Mouse (Mus musculus): ENCODE measurements at regions not wholly inside any gene's neighbourhood (a gene's known extent, or its start where the extent isn't known, plus 50 kb on each side); places are given as distances from the start of the nearest gene placed in this dataset.
"Not testable (repeated sequence)": the region's sequence is repeated elsewhere in the genome, so short reads cannot be mapped to it uniquely, and the experiment has no call there.

DNA sequence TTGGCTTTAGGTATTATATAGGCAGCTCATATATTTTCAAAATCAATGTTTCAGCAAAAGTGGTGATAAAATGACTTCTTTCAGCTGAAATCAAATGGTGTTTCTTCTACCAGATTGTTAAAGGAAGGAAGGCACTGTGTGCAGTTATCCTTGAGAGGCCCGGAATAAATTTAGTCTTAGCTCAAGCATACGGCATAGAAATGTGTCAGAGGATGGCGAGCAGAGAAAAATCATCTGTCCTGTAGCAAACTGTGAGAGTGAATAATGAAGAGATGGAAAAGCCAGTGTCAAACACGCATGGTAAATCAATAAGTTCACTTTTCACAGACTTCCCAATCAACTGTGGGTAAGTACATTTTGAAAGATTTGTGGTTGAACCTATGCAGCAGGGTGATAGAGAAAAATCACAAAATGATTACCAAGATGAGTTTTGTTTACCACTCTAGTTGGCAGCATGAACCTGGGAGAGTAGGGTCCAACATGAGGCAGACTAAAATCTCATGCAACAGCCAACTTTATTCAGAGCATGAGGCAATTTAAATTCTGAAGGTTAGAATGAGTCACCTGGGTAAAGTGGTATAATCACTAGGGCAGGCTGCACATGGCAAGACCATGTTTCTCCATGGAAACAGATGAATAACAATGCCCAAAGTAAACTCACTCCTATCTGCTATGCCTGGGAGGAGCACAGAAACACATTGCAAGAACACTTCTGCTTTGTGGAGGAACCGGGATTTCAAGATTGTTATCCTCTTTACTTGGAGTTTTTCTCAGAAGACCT is 55.7 kb downstream of the AI429214 start:
- peak; percentile 47 for DNase-seq (ENCODE audit: low read depth, low spot score)

GRCm38 (mm10) chr8:37049969-37050683 is 56.7 kb downstream of the AI429214 start:
- no peak for DNase-seq (ENCODE audit: low read depth, low spot score)

- peak; percentile 30 for DNase-seq (ENCODE audit: low read depth, low spot score)
These were observed 57.3 kb downstream of the AI429214 start for GRCm38 (mm10) chr8:37050684-37051028.

GRCm38 (mm10) chr8:37056376-37056775 is 63.0 kb downstream of the AI429214 start:
- peak; percentile 19 for DNase-seq (ENCODE audit: low read depth, low spot score)

DNA sequence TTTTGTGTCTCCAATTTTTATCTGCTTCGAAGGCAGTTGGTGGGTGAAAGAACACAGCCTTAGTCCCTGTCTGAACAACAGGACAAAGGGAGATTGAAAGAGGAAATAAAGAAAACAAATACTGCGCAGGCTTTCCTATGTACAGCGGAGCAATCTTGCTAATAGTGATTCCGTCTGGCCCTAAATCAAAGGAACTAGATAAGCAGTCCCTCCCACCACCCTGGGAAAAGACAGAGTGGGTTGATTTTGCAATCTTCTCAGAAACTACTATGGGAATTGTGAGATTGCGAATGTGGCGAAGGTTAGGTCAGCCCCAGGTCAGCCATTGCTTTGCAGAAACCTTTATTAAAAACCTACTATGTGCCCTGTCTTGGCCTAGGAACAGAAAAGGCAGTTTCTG is 65.0 kb downstream of the AI429214 start:
- DNase-seq (ENCODE audit: low read depth, low spot score), result no peak

- peak; percentile 89 for DNase-seq (ENCODE audit: low read depth, low spot score)
These were observed 68.9 kb downstream of the AI429214 start for GRCm38 (mm10) chr8:37062012-37062944.

GRCm38 (mm10) chr8:37063764-37064331 is 70.4 kb downstream of the AI429214 start:
- peak; percentile 86 for DNase-seq (ENCODE audit: low read depth, low spot score)

GRCm38 (mm10) chr8:37072905-37073304 is 79.5 kb downstream of the AI429214 start:
- DNase-seq (ENCODE audit: low read depth, low spot score), result peak; percentile 65

DNA sequence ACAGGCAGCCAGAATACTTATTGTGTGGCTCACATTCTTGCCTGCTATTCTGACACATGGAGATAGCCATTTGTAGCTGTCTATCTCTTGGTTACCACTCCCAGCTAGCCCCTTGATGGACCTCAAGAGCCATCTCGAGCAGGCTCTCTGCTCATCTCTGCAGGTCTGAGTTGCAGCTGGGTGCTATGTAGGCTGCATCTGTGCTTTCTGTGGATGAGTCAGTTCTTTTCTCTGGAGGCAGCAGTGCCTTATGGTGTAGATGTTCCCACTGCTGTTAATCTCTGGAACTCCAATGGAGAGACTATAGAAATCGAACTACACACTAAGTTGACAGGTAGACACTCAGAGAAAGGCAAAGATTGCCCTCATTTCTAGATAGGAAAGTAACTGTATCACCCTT is 106.3 kb downstream of the AI429214 start:
- peak; percentile 29 for DNase-seq (ENCODE audit: low read depth, low spot score)

DNA sequence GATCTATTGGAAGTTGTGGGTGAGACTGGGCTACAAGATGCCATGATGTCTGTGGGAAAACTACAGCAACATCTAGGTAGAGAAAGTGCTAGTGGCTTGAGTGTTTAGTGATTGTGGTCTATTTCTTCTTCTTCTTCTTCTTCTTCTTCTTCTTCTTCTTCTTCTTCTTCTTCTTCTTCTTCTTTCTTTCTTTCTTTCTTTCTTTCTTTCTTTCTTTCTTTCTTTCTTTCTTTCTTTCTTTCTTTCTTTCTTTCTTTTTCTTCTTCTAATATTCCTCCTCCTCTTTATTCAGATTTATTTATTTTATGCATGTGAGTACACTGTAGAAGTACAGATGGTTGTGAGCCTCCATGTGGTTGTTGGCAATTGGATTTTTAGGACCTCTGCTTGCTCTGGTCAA is 119.0 kb downstream of the AI429214 start:
- not testable (repeated sequence) for DNase-seq (ENCODE audit: low read depth, low spot score)

- no peak for DNase-seq (ENCODE audit: low read depth, low spot score)
These were observed 132.4 kb downstream of the AI429214 start for GRCm38 (mm10) chr8:37125834-37126233.

GRCm38 (mm10) chr8:37129670-37130069 is 136.3 kb downstream of the AI429214 start:
- DNase-seq (ENCODE audit: low read depth, low spot score), result no peak

DNA sequence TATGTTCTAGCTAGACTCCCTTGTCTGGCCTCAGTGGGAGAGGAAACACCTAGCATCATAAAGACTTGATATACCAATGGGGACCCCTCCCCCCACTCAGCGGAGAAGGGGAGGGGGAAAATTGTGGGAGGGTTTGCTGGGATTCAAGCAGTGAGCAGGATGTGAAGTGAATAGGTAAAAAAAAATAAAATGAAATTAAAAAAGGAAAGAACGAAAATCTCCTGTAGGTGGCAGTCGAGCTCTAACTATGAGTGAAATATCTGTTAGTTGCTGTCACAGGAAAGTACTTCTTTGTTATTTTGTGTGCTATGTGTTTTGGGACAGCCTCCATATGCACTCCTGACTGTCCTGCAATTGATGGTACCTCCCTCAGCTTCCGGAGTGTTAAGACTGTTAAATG is 138.6 kb downstream of the AI429214 start:
- peak; percentile 64 for DNase-seq (ENCODE audit: low read depth, low spot score)

DNA sequence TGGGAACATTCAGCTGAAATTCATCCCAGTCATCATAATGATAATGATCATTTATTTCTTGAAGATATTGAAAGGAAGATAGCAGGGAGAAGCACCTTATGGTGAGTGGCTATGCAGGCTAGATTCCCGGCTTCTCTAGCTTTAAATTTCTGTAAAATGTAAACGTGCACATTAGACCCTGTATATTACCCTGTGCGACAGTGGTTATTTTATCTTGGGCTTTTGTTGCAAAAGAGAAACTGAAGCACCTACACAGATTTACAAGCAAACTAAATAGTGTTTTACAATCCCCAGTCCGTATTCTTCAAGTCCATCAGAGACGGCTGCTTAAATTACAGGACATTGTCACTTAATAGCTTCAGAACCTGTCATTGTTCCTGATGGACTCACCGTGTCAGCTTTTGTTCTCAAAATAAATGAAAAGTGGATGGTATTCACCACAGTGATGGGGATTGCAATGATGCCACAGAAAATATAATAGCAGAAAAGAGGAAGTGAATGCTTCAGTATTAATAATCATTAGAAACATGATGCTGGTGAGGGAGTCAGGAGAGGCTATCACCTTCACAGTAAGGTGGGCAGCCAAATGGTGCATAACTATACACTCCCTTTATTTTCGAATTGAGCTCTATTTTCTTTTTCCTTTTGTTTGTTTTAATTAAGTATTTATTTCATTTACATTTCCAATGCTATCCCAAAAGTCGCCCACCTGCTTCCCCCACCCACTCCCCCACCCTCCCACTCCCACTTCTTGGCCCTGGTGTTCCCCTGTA is 141.0 kb downstream of the AI429214 start:
- no peak for DNase-seq (ENCODE audit: low read depth, low spot score)

DNA sequence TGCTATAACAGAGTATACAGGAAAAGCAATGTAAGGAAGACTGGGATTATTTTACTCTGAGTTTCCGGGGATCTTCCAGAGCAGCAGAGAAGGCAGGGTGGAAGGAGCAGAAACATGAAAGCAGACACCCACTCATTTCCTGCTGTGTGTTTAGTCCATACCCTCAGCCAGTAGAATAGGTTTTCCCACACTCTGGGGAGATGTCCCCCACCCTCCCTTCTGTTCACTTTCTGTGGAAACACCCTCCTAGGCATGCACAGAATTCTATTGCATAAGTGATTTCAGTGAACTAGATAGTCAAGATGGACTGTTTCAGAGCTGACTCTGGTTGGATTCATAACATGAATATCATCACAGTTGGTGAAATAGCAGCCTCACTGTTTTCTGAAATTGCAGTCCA is 156.9 kb downstream of the AI429214 start:
- no peak for DNase-seq (ENCODE audit: low read depth, low spot score)

DNA sequence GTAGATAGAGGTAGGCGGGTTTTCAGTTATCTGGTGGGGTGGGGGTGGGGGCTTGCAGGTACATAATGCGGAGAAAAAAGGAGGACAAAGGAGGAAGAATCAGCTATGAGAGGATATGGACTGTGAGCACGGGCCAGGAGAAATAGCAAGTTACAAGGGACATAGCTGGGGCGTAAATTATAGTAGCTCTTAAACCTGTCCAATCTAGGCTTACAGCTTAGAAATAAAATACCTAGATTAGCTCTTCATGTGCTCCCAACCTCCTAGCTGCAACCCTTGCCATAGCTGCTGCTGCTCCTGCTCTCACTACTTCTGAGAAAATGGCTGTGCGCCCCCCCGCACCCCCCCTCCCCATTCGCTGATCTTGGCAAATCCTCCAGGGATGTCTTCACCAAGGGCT is 161.0 kb downstream of the AI429214 start:
- no peak for DNase-seq (ENCODE audit: low read depth, low spot score)

- DNase-seq (ENCODE audit: low read depth, low spot score), result no peak
These were observed 161.5 kb downstream of the AI429214 start for GRCm38 (mm10) chr8:37154946-37155345.

DNA sequence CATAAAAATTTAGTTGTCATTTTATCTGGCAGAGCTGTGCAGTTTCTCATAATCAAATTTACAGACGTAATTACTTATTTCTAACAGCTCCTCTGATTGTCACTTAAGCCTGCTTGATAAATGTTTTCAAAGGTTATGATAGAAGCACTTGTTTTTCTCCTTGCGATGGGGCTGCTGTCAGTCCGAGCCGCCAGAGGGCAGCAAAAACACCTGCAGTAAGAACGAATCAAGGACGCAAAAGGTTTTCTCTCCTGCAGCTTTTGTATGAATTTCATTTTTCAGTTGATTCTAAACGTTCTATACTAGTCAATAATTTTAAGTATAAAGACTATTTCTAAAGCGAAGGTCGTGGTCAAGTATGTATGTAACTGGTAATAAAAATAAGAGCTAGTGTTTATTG is 166.1 kb downstream of the AI429214 start:
- DNase-seq (ENCODE audit: low read depth, low spot score), result peak; percentile 70

DNA sequence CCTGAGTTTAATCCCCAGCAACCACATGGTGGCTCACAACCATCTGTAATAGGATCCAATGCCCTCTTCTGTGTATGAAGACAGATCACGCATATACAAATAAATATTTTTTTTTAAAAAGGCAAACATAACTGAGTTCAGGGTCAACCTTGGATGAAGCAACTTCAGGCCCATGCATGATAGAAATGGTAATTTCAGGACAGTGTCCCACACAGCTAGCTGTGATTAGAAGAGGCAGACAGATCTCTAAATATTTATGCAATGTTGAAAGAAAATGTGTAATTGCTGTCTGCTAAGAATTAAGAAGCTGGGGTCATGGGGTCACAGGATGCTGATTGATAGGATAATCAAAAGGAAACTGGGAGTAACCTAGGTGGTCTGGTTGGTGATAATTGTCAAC is 203.5 kb downstream of the AI429214 start:
- DNase-seq (ENCODE audit: low read depth, low spot score), result no peak

GRCm38 (mm10) chr8:37215894-37216293 is 222.5 kb downstream of the AI429214 start:
- no peak for DNase-seq (ENCODE audit: low read depth, low spot score)

- DNase-seq (ENCODE audit: low read depth, low spot score), result no peak
These were observed 233.7 kb downstream of the AI429214 start for GRCm38 (mm10) chr8:37227091-37227490.

All from 3T3-L1 (cell line).